ENCODE assay signal across 41 mouse cellular contexts in genomic region chr10:117275681-117276369, GRCm38 (mm10). TPM values are rescaled to one million over a fixed set of nuclear protein-coding genes. Genes with fewer than 3 reads are reported as not detected.
DNase-seq lines count a peak whose midpoint lies in the region; ATAC-seq and TF ChIP-seq lines count a peak whose summit lies in the region.
"Had no signal": no experiment of that assay in that cellular context is flagged by ENCODE, and none has a peak within 500 bp of the region (broad histone marks: within the 10 kb centered on the region; RNA-seq: fewer than 3 reads in every experiment).

No protein-coding gene starts in this region.

- intact Hi-C loops in left cerebral cortex, postnatal 36 days (cut with DNase I), result no loop called here

- in situ Hi-C loops in ES-E14 (cut with MboI; ENCODE audit: low sequenced_read_pairs in 2 of 2, unreplicated experiment in 2 of 2), result no loop called here

- no peak overlapping the region for H3K4me3 ChIP-seq in hindbrain, postnatal 0 days (ENCODE audit: low read length)
- no peak overlapping the region; the same call in 1 of the 2 replicates for H3K4me3 ChIP-seq in hindbrain, embryonic 14.5 days (replicated peaks; ENCODE audit: low read length)
- H3K4me3 ChIP-seq in ES-E14 (ENCODE audit: insufficient read depth in 1 of 2, low read depth in 1 of 2, low read length in 2 of 2, poor library complexity in 1 of 2, severe bottlenecking in 1 of 2), result peak overlapping the region; percentile 53 to 71; a peak in 3 of 4 replicates
- H3K4me3 ChIP-seq in bone marrow macrophage, adult 2 months (ENCODE audit: insufficient read depth, low read length), result no peak overlapping the region
- H3K4me3 ChIP-seq in midbrain, embryonic 15.5 days, result no peak overlapping the region
- H3K4me3 ChIP-seq: erythroblast, embryonic 14.5 days; left cerebral cortex, adult 2 months; liver, embryonic 13.5 days; neural tube, embryonic 15.5 days had no signal

- no peaks in the 10 kb centered on the region for H3K27me3 ChIP-seq in hindbrain, postnatal 0 days (ENCODE audit: insufficient read depth, low read length)
- H3K27me3 ChIP-seq in hindbrain, embryonic 14.5 days (ENCODE audit: control insufficient read depth, insufficient read depth, low read length), result no peaks in the 10 kb centered on the region
- no peaks in the 10 kb centered on the region for H3K27me3 ChIP-seq in midbrain, embryonic 15.5 days (replicated peaks)
- H3K27me3 ChIP-seq: liver, embryonic 13.5 days; neural tube, embryonic 15.5 days had no signal

- H3K4me1 ChIP-seq in hindbrain, postnatal 0 days (ENCODE audit: insufficient read depth, low read length), result no peaks in the 10 kb centered on the region
- H3K4me1 ChIP-seq in hindbrain, embryonic 14.5 days (replicated peaks; ENCODE audit: control insufficient read depth, insufficient read depth, low read length), result no peaks in the 10 kb centered on the region
- no peaks in the 10 kb centered on the region for H3K4me1 ChIP-seq in ES-E14 (ENCODE audit: control insufficient read depth in 2 of 2, insufficient read depth in 2 of 2, low read length in 2 of 2, poor library complexity in 1 of 2)
- peaks cover 8% of the 10 kb centered on the region for H3K4me1 ChIP-seq in bone marrow macrophage, adult 2 months (ENCODE audit: control insufficient read depth, insufficient read depth, low read length)
- H3K4me1 ChIP-seq in midbrain, embryonic 15.5 days, result no peaks in the 10 kb centered on the region
- H3K4me1 ChIP-seq: liver, embryonic 13.5 days; neural tube, embryonic 15.5 days had no signal

- ATAC-seq in hindbrain, postnatal 0 days, result no peak
- ATAC-seq in hindbrain, embryonic 14.5 days (ENCODE audit: low FRiP score), result no peak
- no peak for ATAC-seq in midbrain, embryonic 15.5 days (replicated peaks)
- ATAC-seq: activated CD4-positive, CD25-positive, alpha-beta regulatory T cell, adult 4 months; forebrain, postnatal 0 days; intestine, embryonic 16.5 days had no signal

- TF ChIP-seq CTCF in hindbrain, postnatal 0 days (IDR thresholded peaks at IDR 0.05; ENCODE audit: low read depth), result no peak
- TF ChIP-seq CTCF in bone marrow macrophage, adult 2 months (IDR thresholded peaks at IDR 0.05; ENCODE audit: low read depth, low read length), result no peak

- no peak overlapping the region for H3K27ac ChIP-seq in hindbrain, postnatal 0 days
- H3K27ac ChIP-seq in hindbrain, embryonic 14.5 days, result no peak overlapping the region
- no peak overlapping the region for H3K27ac ChIP-seq in ES-E14 (ENCODE audit: insufficient read depth, low read depth, low read length, poor library complexity, severe bottlenecking)
- peak overlapping the region; percentile 31 for H3K27ac ChIP-seq in bone marrow macrophage, adult 2 months (ENCODE audit: insufficient read depth, low read depth, low read length)
- no peak overlapping the region for H3K27ac ChIP-seq in midbrain, embryonic 15.5 days
- H3K27ac ChIP-seq: left cerebral cortex, adult 2 months; liver, embryonic 13.5 days; neural tube, embryonic 15.5 days had no signal

- H3K9ac ChIP-seq in hindbrain, postnatal 0 days (replicated peaks; ENCODE audit: low read length), result no peak overlapping the region
- no peak overlapping the region for H3K9ac ChIP-seq in hindbrain, embryonic 14.5 days
- H3K9ac ChIP-seq in ES-E14 (ENCODE audit: insufficient read depth, low read depth, low read length, poor library complexity, severe bottlenecking), result peak overlapping the region; percentile 41; the same call in 1 of the 2 replicates
- H3K9ac ChIP-seq in midbrain, embryonic 15.5 days, result no peak overlapping the region
- H3K9ac ChIP-seq: forebrain, postnatal 0 days; liver, embryonic 13.5 days; lung, embryonic 14.5 days; neural tube, embryonic 15.5 days had no signal

- H3K36me3 ChIP-seq in hindbrain, postnatal 0 days (ENCODE audit: insufficient read depth, low read length), result no peaks in the 10 kb centered on the region
- H3K36me3 ChIP-seq in hindbrain, embryonic 14.5 days (replicated peaks; ENCODE audit: control insufficient read depth, insufficient read depth), result no peaks in the 10 kb centered on the region
- no peaks in the 10 kb centered on the region for H3K36me3 ChIP-seq in ES-E14 (ENCODE audit: control insufficient read depth, insufficient read depth, low read length, poor library complexity, severe bottlenecking)
- no peaks in the 10 kb centered on the region for H3K36me3 ChIP-seq in midbrain, embryonic 15.5 days (replicated peaks)
- H3K36me3 ChIP-seq: G1E; liver, embryonic 13.5 days; neural tube, embryonic 15.5 days had no signal

- peak; percentile 5 for DNase-seq in hindbrain, postnatal 0 days (ENCODE audit: low spot score)
- DNase-seq in hindbrain, embryonic 14.5 days (ENCODE audit: low spot score), result no peak
- peak; percentile 21 for DNase-seq in 416B (ENCODE audit: low read depth)
- DNase-seq in ES-E14 (ENCODE audit: low read depth, low spot score), result no peak
- no peak for DNase-seq in left cerebral cortex, postnatal 36 days (ENCODE audit: low spot score in 2 of 2)
- DNase-seq in layer of hippocampus, adult 9-11 months, result no peak
- DNase-seq: adrenal gland, adult 2 months; adrenal gland, postnatal 36 days; cerebellum, postnatal 14 days; forebrain, postnatal 0 days; gastrocnemius, postnatal 14 days; heart, postnatal 14 days; kidney, adult 8-10 months; kidney, postnatal 10 days; liver, embryonic 13.5 days; lung, embryonic 14.5 days; lung, postnatal 4 days; midbrain, embryonic 14.5 days; retina, postnatal 1 day; right cerebral cortex, postnatal 25 days had no signal

- WGBS in hindbrain, postnatal 0 days, result 82% methylated on average over 10 of the region's 10 CpGs
- WGBS in hindbrain, embryonic 14.5 days, result 83% methylated on average over 10 of the region's 10 CpGs
- 86% methylated on average over 10 of the region's 10 CpGs for WGBS in midbrain, embryonic 15.5 days

- no peaks in the 10 kb centered on the region for H3K9me3 ChIP-seq in hindbrain, postnatal 0 days (ENCODE audit: low read length)
- no peaks in the 10 kb centered on the region for H3K9me3 ChIP-seq in hindbrain, embryonic 14.5 days (ENCODE audit: control insufficient read depth, low read length)
- no peaks in the 10 kb centered on the region for H3K9me3 ChIP-seq in ES-E14 (ENCODE audit: control insufficient read depth, insufficient read depth, low read depth, low read length)
- no peaks in the 10 kb centered on the region for H3K9me3 ChIP-seq in midbrain, embryonic 15.5 days
- H3K9me3 ChIP-seq: G1E; liver, embryonic 13.5 days; neural tube, embryonic 15.5 days had no signal

- no peak overlapping the region for H3K4me2 ChIP-seq in hindbrain, postnatal 0 days (ENCODE audit: low read depth, low read length)
- no peak overlapping the region for H3K4me2 ChIP-seq in hindbrain, embryonic 14.5 days (replicated peaks)
- no peak overlapping the region for H3K4me2 ChIP-seq in midbrain, embryonic 15.5 days
- H3K4me2 ChIP-seq: liver, embryonic 13.5 days; lung, embryonic 14.5 days; neural tube, embryonic 15.5 days had no signal

- peak; percentile 87; the same call in 1 of the 2 replicates for TF ChIP-seq POLR2A in bone marrow macrophage, adult 2 months (IDR thresholded peaks at IDR 0.05; ENCODE audit: borderline replicate concordance, low read depth, low read length)

TF ChIP-seq in ES-E14, 5 proteins besides CTCF, POLR2A, EP300 and RAD21:
- TF ChIP-seq ZNF384 (IDR thresholded peaks at IDR 0.05; ENCODE audit: low read depth, low read length) (no peak), HCFC1 (IDR thresholded peaks at IDR 0.05; ENCODE audit: borderline replicate concordance, insufficient read depth, low read length) (no peak), CHD2 (IDR thresholded peaks at IDR 0.05; ENCODE audit: low read depth, low read length) (no peak), MAFK (IDR thresholded peaks at IDR 0.05; ENCODE audit: insufficient read depth, low read depth, low read length) (no peak), ZC3H11A (IDR thresholded peaks at IDR 0.05; ENCODE audit: borderline replicate concordance, low read depth, low read length) (no peak)

RNA-seq across cellular contexts. Expression of gene Lyz2, which starts 6.3 kb away (rescaled TPM):
- total RNA-seq in hindbrain, postnatal 0 days (2014; rRNA removed), result 7.5 and 12.7 TPM in 2 replicates
- polyA plus RNA-seq in hindbrain, postnatal 0 days (2015; fragmentation: Nextera tagmentation; extraction: Ambion mirVana), result 25.6 and 26.1 TPM in 2 replicates
- 30.1 and 32.5 TPM in 2 replicates for polyA plus RNA-seq in hindbrain, embryonic 14.5 days (2014; fragmentation: Nextera tagmentation; extraction: Ambion mirVana)
- total RNA-seq in ES-E14 (2012; rRNA removed), result 0.13 TPM in 1 of 2 replicates, not detected in the other
- 36,853 and 37,625 TPM in 2 replicates for polyA plus RNA-seq in bone marrow macrophage, adult 2 months (2012; ENCODE audit: insufficient read depth, insufficient read length, missing spikeins)
- 27.2 and 32.0 TPM in 2 replicates for polyA plus RNA-seq in midbrain, embryonic 15.5 days (2015; fragmentation: Nextera tagmentation; extraction: Ambion mirVana)
- 10 to 100 TPM; 12.1 to 14.4 TPM for total RNA-seq in left cerebral cortex, postnatal 36 days (2021)

RNA-seq across cellular contexts. Expression of gene Lyz1, which starts 16.8 kb away (rescaled TPM):
- total RNA-seq in hindbrain, postnatal 0 days (2014; rRNA removed), result 0.68 TPM in 1 of 2 replicates, not detected in the other
- 0.14 TPM in 1 of 2 replicates, not detected in the other for polyA plus RNA-seq in hindbrain, postnatal 0 days (2015; fragmentation: Nextera tagmentation; extraction: Ambion mirVana)
- polyA plus RNA-seq in hindbrain, embryonic 14.5 days (2014; fragmentation: Nextera tagmentation; extraction: Ambion mirVana), result not detected in 2 replicates
- not detected in 2 replicates for total RNA-seq in ES-E14 (2012; rRNA removed)
- polyA plus RNA-seq in bone marrow macrophage, adult 2 months (2012; ENCODE audit: insufficient read depth, insufficient read length, missing spikeins), result 90.7 and 94.4 TPM in 2 replicates
- not detected in 2 replicates for polyA plus RNA-seq in midbrain, embryonic 15.5 days (2015; fragmentation: Nextera tagmentation; extraction: Ambion mirVana)
- total RNA-seq in left cerebral cortex, postnatal 36 days (2021), result 1 to 10 TPM; 1.5 to 1.7 TPM
- total RNA-seq: forebrain, postnatal 0 days; megakaryocyte-erythroid progenitor cell, adult 5-6 weeks had no signal
- polyA plus RNA-seq: erythroblast, embryonic 14.5 days; forebrain, embryonic 11.5 days; G1E; hindbrain, embryonic 11.5 days; liver, embryonic 13.5 days; lung, embryonic 14.5 days; midbrain, embryonic 14.5 days had no signal

RNA-seq across cellular contexts. Expression of gene 9530003J23Rik, which starts 37.3 kb away (rescaled TPM):
- total RNA-seq in hindbrain, postnatal 0 days (2014; rRNA removed), result not detected in 2 replicates
- not detected in 2 replicates for polyA plus RNA-seq in hindbrain, postnatal 0 days (2015; fragmentation: Nextera tagmentation; extraction: Ambion mirVana)
- polyA plus RNA-seq in hindbrain, embryonic 14.5 days (2014; fragmentation: Nextera tagmentation; extraction: Ambion mirVana), result not detected in 2 replicates
- not detected in 2 replicates for total RNA-seq in ES-E14 (2012; rRNA removed)
- not detected in 2 replicates for polyA plus RNA-seq in bone marrow macrophage, adult 2 months (2012; ENCODE audit: insufficient read depth, insufficient read length, missing spikeins)
- polyA plus RNA-seq in midbrain, embryonic 15.5 days (2015; fragmentation: Nextera tagmentation; extraction: Ambion mirVana), result not detected in 2 replicates
- total RNA-seq in left cerebral cortex, postnatal 36 days (2021), result not detected
- total RNA-seq: adrenal gland, adult 2 months; adrenal gland, postnatal 36 days; forebrain, postnatal 0 days; gastrocnemius, postnatal 14 days; granulocyte monocyte progenitor cell, adult 5-6 weeks; heart, postnatal 14 days; layer of hippocampus, postnatal 14 days; left cerebral cortex, adult 2 months; left cerebral cortex, postnatal 25 days; megakaryocyte-erythroid progenitor cell, adult 5-6 weeks had no signal
- polyA plus RNA-seq: adrenal gland, adult 2 months; cerebellum, adult 2 months; cortical plate, adult 2 months; embryonic facial prominence, embryonic 14.5 days; erythroblast, embryonic 14.5 days; forebrain, embryonic 11.5 days; G1E; heart, embryonic 14.5 days; hindbrain, embryonic 11.5 days; intestine, embryonic 16.5 days; limb, embryonic 14.5 days; liver, embryonic 13.5 days; lung, embryonic 14.5 days; midbrain, embryonic 14.5 days; neural tube, embryonic 15.5 days; stomach, embryonic 16.5 days; urinary bladder, adult 2 months had no signal

RNA-seq across cellular contexts. Expression of gene Yeats4, which starts 51.5 kb away (rescaled TPM):
- 41.4 and 47.2 TPM in 2 replicates for total RNA-seq in hindbrain, postnatal 0 days (2014; rRNA removed)
- 83.4 and 85.4 TPM in 2 replicates for polyA plus RNA-seq in hindbrain, postnatal 0 days (2015; fragmentation: Nextera tagmentation; extraction: Ambion mirVana)
- polyA plus RNA-seq in hindbrain, embryonic 14.5 days (2014; fragmentation: Nextera tagmentation; extraction: Ambion mirVana), result 111 and 113 TPM in 2 replicates
- total RNA-seq in ES-E14 (2012; rRNA removed), result 39.7 and 47.3 TPM in 2 replicates
- 61.0 and 64.0 TPM in 2 replicates for polyA plus RNA-seq in bone marrow macrophage, adult 2 months (2012; ENCODE audit: insufficient read depth, insufficient read length, missing spikeins)
- 111 and 116 TPM in 2 replicates for polyA plus RNA-seq in midbrain, embryonic 15.5 days (2015; fragmentation: Nextera tagmentation; extraction: Ambion mirVana)
- 10 to 100 TPM; 50.7 to 54.0 TPM for total RNA-seq in left cerebral cortex, postnatal 36 days (2021)

Comparison
In these comparisons a context has a peak if more than half of its experiments do, and no peak if none do; other contexts are left out.
1. DNase-seq: peak in hindbrain, postnatal 0 days (single experiment) and 416B (single experiment); none in hindbrain, embryonic 14.5 days (single experiment), ES-E14 (single experiment), left cerebral cortex, postnatal 36 days (0 of 2) and layer of hippocampus, adult 9-11 months (single experiment).
2. H3K4me3 ChIP-seq: peak in ES-E14 (2 of 2); none in hindbrain, postnatal 0 days (single experiment), hindbrain, embryonic 14.5 days (single experiment), bone marrow macrophage, adult 2 months (single experiment) and midbrain, embryonic 15.5 days (single experiment).
3. RNA of gene Lyz2, which starts 6.3 kb away (polyA plus RNA-seq): 36,853 to 37,625 TPM in bone marrow macrophage, adult 2 months; 30.1 to 32.5 TPM in hindbrain, embryonic 14.5 days, 27.2 to 32.0 TPM in midbrain, embryonic 15.5 days and 25.6 to 26.1 TPM in hindbrain, postnatal 0 days; every median in the first group is over 1,000 times any median in the second.
4. RNA of gene Lyz1, which starts 16.8 kb away (polyA plus RNA-seq): 90.7 to 94.4 TPM in bone marrow macrophage, adult 2 months; not detected in midbrain, embryonic 15.5 days, 0.14 TPM in hindbrain, postnatal 0 days and not detected in hindbrain, embryonic 14.5 days; every median in the first group is over 10 times any median in the second.